Mouse (Mus musculus): Measurements from ENCODE around the gene Lrrc10b.
A peak's percentile ranks its signal among the peaks of the same experiment; 100 is the strongest.

Lrrc10b gene

DNA sequence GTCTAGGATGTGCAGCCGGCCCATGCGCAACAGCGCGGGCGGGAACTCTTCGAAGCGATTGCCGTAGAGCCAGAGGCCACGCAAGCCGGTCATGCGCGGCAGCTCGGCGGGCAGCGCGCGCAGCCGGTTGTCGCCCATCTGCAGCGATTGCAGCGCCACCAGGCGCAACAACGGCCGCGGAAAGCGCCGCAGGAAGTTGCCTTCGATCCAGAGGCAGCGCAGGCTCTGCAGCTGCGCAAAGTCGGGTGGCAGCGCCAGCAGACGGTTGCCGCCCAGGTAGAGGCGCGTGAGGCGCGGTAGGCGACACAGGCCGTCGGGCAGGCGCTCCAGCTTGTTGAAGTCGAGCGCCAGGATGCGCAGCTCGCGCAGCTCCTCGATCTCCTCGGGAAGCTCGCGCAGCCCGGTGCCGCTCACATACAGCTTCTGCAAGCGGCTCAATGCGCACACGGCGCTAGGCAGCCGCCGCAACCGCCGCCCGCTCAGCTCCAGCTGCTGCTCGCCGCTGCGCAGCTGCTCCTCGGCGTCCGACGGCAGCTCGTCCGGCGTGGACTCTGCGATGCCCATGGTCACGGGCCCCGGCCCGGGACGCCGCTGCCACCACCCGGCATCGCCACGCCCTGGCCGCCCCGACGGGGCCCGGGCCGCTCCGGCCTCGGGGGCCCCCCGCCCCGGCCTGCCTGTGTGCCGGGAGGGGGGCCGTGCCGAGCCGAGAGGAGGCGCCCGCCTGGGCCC lies at the start of gene Lrrc10b:
Gene Lrrc10b (minus strand): TSS at position 722 of the 732 bp plus-strand sequence.
- peak; percentile 52 for DNase-seq (ENCODE audit: low spot score)

DNA sequence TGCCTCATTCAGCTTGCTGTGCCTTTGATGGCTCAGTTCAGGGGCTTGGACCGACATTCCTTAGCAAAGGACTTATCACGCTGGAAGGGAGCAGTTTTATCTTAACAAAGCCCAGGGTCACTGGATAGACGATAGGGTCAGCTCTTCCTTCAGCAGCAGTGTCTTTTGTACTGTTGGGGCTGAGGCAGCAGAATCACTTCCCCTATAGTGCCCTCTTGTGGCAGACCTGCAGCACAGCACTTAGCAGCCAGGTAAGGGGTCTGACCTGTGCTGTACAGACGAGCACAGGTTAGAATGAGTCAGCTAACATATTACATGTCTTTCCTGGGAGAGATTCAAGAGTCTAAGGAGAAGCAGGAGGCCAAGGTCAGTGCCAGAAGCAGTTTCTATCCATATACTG lies 45.3 kb upstream of the Lrrc10b start:
- peak; percentile 65 for DNase-seq (ENCODE audit: low spot score)

DNA sequence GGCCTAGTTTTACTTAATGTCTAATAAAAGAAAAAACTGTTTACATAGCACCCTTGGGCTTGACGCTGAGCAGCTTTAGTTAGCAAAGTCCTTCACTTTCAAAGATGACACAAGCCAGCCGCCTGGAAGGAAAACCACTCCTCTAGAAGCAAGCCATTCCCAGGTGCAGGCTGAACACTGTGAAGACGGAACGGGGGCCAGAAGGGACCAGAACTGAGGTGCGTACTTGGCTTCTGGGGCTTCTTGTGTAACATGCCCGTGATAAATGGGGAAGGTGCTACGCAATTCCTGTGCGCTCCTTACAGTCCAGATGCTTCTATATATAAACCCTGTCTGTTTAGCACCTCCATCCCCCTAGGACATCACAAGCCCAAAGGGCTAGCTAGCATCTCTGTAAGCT lies 43.3 kb upstream of the Lrrc10b start:
- no peak for DNase-seq (ENCODE audit: low spot score)

DNA sequence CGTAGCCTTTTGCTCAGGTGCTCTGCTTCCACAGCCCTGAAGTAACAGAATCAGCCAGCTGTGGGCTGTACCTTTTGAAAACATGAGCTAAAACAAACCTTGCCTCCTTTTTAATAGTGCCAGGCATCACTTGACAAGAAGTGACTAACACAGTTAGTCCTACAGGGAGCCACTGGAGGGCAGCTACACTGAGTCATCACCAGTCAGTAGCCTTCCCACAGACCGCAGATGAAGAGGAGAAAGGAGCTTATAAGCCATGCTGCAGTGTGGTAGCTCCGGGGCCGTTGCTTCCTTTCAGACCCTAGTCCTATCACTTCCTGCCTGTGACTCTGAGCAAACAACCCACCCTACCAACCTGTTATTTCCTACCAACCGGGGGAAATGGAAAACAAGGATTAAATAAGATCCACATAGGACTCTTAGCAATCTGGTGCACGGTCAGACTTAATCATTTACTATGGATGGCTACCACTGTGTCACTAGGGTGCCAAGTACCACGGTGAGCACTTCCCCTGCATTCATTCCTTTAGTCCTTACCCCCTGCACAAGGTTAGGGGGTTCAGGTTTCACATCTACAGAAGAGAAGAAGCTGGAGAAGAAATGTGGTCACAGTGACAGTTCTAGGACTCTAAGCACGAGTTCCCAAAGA lies 40.4 kb upstream of the Lrrc10b start:
- DNase-seq (ENCODE audit: low spot score) = no peak

DNA sequence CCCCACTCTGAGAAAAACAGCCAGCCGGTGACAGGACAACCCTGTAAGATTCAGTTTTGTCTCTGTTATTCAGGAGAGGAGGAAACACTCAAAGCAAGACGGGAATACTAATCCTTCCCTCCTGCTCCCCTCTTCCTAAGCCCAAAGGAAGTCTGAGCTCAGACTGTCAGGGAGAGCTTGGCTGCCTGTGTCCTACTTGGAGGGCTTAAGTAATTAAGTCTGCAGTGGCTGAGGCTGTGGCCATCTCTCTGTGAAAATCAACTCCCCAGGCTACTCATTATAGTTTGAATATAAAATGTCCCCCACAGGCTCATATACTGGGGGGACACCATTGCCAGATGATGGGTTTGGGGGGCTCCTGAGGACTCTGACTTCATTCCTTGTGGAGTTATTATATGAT lies 39.7 kb upstream of the Lrrc10b start:
- DNase-seq (ENCODE audit: low spot score) = no peak

DNA sequence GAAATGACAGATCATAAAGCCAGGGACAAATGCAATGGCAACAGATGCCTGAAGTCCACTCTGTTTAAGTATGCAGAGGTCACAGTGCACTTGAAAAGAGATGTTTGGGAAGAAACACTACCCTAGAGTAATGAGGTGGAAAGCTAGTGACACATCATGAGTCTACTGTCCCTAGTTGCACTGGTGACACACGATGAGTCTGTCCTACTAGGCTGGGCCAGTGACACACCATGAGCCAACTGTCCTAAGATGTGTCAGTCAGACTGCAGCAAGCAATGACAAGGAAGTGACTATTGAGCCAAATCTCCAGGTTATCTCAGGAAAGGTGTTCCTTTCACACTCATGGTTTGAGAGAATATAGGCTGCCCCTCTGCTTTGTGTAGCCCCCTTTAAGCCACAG lies 38.4 kb upstream of the Lrrc10b start:
- DNase-seq (ENCODE audit: low spot score) = no peak

DNA sequence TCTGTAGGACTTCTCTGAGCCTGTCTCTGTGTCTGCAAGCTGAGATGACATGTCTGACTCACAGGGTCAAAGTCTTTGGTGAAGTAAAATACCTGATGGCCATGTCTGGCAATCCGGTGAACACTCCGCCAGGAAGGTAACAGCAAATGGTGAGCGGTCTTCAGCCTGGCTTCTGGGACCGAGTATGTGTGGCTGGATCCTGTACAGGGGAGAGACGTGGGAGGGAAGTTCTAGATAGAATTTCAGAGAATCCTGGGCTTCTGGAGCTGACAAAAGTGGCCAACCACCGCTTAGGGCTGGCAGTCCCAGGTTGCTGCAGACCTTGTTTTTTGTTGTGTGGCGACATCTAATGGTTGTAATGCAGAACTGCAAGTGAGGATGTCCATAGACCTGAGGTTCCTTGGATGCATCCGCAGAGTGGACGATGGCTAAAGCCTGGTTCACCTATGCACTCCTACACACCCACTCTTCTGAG lies 29.0 kb upstream of the Lrrc10b start:
- peak; percentile 69 for DNase-seq (ENCODE audit: low spot score)

DNA sequence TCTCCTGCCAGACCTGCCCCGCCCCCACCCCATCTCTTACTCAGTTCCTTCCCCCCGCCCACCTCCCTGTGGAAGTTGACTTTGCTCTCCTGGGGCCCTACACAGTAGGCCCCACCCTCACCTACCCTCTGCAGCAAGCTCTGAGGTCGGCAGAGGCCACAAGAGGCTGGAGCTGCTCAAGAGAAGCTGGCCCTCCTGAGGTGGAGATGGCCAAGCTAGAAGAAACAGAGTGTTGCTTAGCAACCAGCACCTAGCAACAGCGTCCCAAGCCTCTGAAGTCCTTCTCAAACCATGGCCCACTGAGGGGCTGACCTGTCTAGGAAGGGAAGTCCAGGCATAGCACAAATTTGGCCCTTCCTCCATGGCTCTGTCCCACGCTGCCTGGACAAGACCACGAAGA lies 25.4 kb upstream of the Lrrc10b start, which contains the start of gene Ppp1r32:
Gene Ppp1r32 (minus strand): TSS at position 226 of the 400 bp plus-strand sequence.
- no peak for DNase-seq (ENCODE audit: low spot score)

DNA sequence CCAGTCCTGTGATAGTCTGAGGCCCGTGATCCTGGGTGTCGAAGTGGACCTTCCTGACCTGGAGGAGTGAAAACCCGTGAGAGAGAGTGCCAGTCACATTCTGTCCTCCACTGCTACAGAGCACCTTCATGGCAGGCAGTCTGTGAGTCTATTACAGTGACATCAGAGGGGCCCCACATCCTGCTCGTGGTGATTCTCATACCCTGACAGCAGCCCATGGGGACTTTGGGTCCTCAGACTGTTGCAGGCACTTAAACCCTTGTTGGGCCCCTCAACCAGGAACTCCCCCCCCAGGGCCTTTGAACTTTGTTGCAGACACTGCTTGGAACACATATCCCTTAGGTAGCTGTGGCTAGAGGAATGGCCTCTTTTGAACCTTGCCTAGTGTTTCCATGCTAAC lies 22.3 kb upstream of the Lrrc10b start:
- no peak for DNase-seq (ENCODE audit: low spot score)

DNA sequence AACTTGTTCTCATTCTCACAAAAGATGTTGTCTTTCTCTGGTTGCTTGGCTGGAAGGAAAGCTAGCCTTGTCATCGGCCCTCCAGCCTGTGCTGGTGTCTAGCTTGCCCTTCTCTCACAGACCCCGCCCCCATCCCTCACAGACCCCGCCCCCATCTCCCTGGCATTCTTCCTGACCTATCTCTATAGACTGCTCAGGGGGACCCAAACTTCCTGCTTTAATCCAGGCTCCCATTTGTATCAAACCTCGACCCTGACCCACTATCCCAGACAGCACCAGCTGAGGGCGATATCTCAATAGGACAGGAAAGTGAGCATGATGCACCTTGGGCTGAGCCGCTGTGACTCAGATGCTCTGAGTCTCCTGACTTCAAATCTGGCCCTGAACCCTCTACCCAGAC lies 16.5 kb upstream of the Lrrc10b start:
- no peak for DNase-seq (ENCODE audit: low spot score)

DNA sequence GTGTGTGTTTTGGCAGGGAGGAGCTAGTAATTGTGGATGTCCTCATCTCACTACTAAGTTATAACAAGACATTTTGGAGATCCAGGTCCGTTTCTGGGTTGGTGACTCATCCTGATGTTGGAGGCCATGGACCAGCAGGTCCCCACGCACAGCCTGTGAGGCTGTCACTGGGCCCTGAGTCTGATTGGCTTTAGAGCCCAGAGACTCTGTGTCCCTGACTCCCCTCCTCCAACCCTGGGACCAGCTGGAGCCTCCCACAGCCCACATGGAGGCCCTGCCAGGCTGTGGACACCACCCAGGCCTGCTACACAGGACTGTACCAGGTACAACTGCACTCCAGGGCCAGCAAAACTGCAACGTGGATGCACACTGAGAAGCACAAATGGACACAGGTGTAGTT lies 15.7 kb upstream of the Lrrc10b start:
- no peak for DNase-seq (ENCODE audit: low spot score)

DNA sequence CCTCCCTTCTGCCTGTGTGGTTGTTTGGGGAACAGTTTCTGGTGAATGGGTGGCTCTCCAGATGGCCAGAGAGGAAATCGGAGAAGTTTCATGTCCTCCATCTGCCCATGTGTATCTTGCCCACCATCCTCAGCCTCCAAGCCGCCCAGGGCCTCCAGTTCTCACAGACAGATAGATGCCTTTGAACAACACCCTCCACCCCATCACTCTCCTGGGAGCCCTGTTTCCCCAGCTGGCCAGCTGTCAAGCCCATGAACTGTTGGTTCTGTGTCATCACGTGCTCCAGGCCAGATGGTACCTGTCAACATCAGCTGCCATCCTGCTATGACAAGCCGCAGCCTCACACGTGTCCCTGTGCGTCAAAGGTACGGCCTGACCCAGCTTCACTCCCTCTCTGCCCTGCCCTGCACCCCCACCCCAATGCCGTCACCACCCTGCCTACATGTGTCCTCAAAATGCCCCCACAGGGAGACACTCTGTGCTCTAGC lies 11.9 kb upstream of the Lrrc10b start:
- DNase-seq (ENCODE audit: low spot score) = no peak

DNA sequence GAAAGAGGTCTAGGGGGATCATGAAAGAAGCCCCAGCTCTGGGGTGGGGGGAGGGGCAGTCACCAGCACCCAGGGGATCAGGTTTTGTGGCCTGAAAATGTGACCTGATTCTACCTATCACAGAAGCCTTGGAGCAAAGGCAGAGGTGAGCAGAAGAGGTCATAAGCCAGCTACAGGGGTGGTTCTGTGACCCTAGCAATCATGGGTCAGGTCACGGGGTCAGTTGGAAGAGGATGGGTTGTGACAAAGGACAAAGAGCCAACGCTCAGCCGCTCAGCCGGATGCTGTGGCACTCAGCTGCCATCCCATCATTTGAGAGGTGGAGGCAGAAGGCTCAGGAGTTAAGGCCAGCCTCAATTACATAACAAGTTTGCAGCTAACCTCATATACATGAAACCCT lies 7.2 kb upstream of the Lrrc10b start:
- no peak for DNase-seq (ENCODE audit: low spot score)

DNA sequence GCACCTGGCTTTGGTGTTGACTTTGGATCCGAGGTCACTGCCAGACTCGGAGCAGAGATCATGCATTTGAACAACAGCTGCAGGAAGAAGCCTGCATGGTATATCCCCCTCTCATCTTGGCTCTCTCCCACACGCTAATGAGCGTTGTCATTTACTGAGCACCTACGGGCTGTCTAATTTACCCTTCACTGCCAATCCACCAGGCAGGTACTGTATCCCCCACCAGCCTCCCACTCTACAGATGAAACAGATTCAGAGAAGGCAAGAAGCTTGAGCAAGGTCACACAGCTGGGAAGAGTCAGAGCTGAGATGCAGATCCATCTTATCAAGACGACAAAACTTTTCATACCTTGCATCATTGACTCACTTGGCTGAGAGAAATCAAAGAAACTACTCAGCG lies 4.3 kb upstream of the Lrrc10b start:
- DNase-seq (ENCODE audit: low spot score) = no peak

DNA sequence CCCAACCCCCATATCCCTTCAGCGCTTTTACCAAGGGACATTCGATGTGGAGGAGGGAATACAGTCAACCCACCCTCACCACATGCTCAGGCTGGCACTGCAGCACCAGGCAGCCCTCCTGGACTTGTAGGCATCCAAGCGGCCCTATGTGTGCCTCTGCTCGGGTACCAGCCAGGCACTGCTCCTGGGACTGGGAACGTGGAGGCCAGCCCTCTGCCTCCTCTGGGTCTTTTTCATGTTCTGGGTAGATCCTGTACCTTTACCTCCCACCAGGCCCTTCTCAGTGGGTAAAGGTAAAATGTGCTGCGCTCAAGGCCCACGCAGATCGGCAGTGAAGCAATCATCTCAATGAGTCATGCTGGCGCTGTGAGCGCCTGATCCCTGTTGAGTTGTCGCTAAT lies 2.6 kb upstream of the Lrrc10b start:
- DNase-seq (ENCODE audit: low spot score) = no peak

DNA sequence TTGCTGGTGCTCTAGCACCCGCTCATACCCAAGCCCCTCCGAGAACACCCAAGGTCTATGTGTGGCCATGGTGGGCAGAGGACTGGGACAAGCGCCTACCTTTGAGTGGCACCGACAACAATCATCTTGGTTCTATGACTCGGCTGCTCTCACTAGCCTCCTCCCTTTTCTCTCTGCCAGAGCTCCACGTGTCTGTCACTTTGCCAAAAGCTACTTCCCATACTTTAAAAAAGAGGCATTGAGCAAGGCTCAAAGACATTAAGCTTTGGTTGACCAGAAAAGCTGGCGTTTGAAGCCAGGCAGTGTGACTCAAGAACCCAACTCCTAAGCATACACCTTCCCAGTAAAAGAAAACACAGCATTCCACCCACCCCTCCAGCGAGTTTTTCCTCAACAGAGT lies 823 bp upstream of the Lrrc10b start:
- DNase-seq (ENCODE audit: low spot score) = no peak

DNA sequence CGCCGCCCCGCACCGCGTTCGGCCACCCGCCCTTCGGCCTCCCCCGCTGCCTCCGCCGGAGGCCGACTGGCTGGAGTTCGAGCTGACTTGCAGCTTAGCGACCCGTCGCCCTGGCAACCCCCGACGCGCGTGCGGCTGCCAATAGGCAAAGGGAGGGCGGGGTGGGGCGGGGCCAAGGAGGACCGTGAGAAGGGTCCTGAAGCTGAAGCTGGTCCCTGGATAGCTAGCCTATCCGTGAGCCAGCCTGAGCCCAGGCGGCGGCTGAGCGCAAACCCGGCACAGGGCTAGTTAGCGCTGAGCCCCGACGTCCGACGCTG lies 169 bp upstream of the Lrrc10b start:
- DNase-seq (ENCODE audit: low spot score) = peak; percentile 91

DNA sequence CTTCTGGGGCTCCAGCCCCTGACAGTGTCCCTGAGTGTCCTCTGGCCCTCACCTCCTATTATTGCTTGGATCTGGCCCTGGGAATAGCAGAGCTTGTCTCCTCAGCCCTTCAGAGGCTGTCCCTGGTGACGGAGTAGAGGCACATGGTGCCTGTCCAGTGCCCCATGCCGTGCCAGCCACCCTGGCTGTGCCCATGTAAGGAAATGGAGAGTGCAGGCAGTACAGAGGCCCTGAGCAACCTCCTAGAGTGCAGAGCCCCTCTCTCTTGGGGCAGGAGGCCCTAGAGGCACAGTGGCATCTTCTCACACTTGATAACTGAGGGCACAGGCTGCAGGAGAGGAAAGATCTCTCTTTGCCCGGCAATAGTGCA lies 1.9 kb downstream of the Lrrc10b start:
- DNase-seq (ENCODE audit: low spot score) = no peak

DNA sequence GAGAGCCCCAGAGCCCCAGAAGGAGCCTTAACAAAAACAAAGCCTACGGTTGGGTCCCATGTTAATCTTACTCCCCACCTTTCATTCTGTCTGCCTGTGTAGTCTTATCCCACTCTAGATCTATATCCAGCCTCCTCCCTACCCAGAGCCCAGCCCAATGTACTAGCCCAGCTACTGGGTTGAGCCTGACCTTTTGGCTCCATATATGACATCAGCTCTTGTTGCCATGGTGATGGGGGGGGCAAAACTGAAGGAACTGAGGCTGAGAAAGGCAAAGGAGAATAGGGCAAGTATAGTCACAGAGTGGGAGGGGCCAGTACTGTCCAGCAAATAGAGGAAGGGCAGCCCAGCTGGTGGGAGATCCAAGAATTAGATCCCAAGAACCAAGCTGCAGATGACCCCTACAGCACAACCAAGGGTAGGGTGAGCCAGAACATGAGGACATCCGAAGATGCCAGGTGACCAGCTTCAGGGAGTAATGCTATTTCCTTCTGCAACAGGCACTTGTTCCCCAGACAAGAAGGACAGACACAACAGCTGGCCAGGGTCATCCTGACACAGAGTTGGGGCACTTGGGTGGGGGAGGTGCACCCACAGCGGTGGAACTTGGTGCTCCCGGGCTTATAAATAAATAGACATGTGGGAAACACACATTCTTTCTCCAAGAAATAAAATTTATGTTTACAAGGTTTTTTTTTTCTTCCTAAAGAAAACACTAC lies 2.4 kb downstream of the Lrrc10b start:
- no peak for DNase-seq (ENCODE audit: low spot score)

DNA sequence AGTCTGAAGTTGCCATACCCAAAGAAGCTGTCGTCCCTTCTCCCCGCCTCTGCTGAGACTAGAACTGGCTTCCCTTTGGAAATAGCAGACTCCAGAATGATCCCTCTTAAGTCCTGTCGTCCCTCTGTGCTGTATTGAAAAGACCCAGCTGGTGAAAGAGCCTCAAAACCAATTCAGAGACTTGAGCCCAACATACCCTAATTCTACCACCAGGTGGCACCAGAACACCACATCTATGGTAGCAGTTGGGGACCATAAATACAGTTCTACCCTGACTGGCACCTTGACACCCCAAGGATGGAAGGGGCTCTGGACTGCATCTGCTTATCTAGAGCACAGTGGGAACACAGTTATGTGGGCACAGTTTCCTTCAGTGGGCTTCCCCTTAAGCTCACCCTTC lies 7.6 kb downstream of the Lrrc10b start:
- peak; percentile 46 for DNase-seq (ENCODE audit: low spot score)

DNA sequence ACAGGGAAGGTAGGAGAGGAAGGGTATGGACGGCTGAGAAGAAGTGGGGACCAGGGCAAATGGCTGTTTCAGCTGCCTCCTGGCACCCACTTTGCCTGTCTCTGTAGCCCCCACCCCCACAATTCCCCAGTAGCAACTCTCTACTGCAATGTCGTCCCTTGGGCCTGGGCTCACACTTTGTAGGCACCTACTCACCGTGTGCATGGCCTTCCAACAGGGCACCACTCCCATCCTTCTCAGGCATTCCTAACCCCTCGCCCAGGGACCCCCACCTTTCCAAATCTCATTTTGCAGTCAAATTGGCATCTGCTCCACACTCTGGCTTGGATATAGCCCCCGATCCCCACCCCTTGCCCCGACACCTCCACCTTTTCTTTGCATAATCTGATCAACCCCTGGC lies 8.1 kb downstream of the Lrrc10b start:
- no peak for DNase-seq (ENCODE audit: low spot score)

DNA sequence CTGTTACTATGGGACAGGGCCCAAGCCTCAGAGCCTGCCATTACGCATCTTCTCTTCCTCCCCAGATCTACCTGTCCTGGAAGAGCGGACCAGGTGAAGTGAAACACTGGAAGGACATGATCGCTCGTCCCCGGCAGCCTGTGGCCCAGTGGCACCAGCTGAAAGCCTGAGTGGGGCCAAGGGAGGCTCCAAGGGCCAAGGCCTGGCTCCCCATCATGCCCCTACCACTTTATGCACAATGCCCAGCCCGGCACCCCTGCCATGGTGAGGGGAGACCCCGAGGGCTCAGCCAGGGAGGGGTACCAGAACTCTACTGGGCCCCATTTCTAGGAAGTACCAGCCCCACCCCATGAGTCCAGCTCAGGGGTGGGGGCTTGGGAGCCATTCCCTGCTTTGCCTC lies 9.0 kb downstream of the Lrrc10b start:
- DNase-seq (ENCODE audit: low spot score) = no peak

DNA sequence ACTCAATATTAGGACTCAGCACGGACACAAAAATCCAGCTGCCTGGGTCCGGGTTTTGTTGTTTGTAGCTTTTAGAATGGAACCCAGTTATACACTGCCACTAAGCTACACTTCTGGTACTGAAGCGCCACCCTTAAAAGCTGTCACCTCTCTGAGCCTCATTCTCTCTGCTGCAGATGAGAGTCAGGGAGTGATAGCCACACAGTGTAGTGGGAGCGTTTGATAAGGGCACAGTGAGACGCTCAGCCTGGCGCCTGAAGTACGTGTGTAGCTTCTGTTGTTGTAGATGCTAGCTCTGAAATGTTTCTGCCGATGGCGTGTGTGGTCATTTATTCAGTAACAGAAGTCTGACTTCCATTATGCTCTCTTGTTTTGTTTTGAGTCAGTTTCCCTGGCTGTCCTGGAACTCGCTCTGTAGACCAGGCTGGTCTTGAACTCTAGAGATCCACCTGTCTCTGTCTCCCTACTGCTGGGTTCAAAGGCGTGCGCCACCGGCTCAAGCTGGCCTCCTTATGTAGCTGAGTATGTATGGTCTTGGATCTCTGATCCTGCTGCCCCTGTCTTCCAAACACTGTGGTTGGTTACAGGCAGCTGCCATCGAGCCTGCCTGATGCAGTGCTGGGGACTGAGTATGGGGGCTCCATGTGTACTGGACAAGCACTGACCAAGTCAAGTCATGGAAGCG lies 12.4 kb downstream of the Lrrc10b start:
- no peak for DNase-seq (ENCODE audit: low spot score)
